Mouse (Mus musculus): ENCODE results near the gene Plcg2. TPM values are rescaled to one million over a fixed set of nuclear protein-coding genes. Genes with fewer than 3 reads are reported as not detected.

Gene Plcg2
- total RNA-seq, 2 experiments from 2014 or later, result 3.2 to 3.9 TPM

- DNase-seq (ENCODE audit: low spot score in 2 of 2), result no peak
Observed at GRCm38 (mm10) chr8:117684504-117684903, 186.4 kb downstream of the Plcg2 start.

Small RNA genes within 50 kb of the gene (microRNA-seq; reads per million reads assigned to microRNA genes)
- gene Gm27361 (0 reads per million in 2 experiments), gene Mir7077 (0.68 to 1.1 reads per million in 2 experiments), gene Mir7078 (0.85 to 1.6 reads per million in 2 experiments)

Other genes starting within 250 kb of the Plcg2 start
- 100 to 1,000 TPM; 330 to 332 TPM for gene Cmip, start 241.2 kb upstream of the Plcg2 start, total RNA-seq (2021)
- gene Sdr42e1, start 175.4 kb downstream of the Plcg2 start, total RNA-seq (2021), result 1 to 10 TPM; 3.8 to 4.1 TPM
- gene Hsd17b2, start 203.6 kb downstream of the Plcg2 start, total RNA-seq (2021), result not detected